Mouse (Mus musculus): Measurements from ENCODE around the gene Prkcd.

Prkcd gene

DNA sequence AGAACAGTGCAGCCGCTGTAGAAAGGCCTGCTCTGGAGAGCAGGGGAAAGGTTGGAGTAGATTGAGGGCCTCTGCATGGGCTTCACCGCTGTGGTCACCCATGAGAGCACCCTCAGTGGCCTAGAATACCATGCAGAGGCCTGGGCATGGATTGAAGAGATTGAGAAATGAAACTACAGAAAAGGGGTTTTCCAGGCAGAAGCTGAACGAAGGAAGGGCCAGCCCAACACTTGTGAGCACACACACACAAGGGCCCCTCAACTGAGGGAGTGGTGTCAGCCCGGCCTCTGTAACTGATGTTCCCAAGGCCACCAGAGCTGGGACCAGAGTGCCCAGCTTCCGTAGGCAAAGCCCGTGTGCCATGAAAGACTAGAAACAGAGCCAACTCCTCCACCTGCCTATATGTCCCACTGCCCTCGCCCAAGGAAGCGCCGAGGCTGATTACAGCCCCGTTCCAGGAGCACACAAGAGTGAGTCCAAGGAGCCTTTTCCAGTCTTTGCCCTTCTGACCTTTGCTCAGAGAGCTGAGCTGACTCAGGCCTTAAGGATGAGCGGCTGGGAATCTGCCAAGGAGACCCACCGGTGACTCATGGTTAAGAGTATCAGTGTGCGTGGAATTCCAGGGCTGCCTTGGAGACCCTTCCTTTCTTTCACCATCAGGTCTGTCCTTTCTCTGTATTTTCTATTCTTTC is 9.4 kb upstream of the Prkcd start:
- DNase-seq (ENCODE audit: low read depth, low spot score): no peak

DNA sequence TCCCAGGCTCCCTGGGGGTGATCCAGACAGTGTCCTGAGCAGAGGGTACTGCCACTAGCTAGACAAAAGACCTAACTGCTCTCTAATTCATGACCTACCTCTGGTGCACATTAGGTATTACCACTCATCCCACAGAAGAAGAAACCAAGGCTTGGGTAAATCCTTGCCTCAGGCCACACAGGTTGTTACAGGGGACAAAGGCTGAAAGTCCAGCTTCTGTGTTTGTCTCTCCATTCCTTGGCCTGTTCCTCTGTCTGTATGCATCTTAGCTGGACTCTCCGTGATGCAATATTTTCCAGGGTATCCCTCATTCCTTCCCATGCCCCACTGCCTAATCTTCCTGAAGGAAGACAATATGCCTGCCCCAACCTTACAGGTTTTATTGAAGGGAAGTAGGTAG is 8.4 kb upstream of the Prkcd start:
- DNase-seq (ENCODE audit: low read depth, low spot score): no peak

DNA sequence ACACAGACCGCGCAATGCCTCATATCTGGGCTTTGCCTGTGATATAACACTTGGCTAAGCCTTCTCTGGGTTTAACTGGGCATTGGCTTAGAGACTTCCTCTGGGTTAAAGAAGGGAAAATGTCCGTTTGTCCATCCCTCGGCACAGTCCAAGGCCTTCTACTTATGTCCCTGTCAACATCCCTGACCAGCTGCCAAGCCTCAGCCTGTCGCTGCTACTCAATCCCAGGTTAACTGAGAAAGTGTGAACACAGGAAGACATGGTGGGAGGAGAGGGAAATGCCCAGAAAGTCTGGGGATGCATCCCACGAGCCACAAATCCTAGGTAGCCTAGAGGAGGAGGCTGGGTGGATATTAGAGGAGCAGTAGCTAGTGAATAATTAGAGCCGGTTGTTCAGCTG is 7.7 kb upstream of the Prkcd start:
- DNase-seq (ENCODE audit: low read depth, low spot score): no peak

DNA sequence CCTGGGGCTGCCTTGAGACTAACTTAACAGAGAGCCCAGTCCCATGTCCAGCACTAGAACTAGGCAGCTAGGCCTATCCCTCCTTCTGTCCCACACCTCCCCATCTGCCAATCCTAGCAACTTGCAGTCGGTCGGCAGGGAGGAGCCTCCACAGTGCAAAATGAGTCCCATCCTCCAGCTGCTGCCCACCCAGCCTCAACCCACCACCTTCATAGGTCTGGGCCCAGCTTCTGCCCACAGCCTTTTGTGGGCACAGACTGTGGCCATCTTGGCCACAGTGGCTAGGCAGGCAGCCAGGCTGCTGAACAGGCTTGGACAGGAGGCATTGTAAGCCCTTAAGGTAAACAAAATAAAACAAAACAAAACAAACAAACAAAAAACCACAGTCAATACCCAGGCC is 5.8 kb upstream of the Prkcd start:
- no peak for DNase-seq (ENCODE audit: low read depth, low spot score)

DNA sequence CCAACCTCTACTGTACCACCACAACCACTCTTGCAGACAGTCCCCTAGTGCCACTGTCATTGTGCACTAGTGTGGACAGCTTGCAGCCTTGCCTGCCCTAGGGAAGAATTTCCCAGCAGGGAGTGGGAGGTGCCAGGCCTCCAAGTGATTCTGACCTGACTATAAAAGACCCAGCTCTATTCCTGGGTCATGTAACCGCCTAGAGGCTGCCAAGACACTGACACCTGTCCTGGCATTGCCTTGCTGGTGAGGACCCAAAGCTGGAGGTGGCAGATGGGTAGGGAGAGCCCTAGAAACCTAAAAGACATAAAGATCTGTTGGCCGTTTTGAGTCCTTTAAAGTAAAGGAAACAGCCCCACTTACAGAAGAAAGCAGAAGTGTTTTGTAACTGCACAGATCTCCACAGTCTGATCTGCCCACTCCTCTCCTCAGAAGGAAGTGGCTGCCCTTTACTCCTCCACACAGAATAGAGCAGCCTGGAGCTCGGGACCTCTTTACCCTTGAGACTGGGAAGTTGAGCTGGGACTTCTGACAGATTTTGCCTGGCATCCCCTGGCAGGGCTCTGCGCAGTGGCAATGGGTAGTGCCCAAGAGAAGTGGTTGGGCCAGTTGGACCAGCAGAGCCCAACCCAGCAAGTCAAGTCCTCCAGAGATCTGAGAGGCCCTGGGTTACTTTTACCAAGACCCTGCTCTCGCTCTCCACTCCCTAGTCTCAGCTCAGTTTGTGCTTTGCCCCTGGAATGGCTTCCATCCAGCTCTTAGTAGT is 5.0 kb upstream of the Prkcd start:
- DNase-seq (ENCODE audit: low read depth, low spot score): no peak

DNA sequence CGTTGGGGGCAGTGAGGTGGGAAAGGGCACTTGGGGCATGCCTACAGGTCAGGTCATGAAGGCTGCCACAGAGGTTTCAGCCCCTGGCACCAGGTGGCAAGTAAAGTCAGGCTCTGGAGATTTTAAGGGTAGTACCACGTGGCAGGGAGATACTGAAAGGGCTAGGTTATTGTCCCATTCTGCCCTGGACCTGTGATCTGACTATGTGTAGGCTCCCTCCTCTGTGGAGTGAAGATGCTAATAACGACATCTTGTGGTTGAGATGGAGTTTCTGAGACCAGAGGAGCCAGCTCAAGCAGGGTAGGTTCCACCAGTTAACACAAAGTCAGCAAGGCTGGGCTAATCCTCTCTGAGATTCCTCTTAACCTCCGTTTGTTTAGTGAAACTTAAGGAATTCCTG is 3.8 kb upstream of the Prkcd start:
- no peak for DNase-seq (ENCODE audit: low read depth, low spot score)

DNA sequence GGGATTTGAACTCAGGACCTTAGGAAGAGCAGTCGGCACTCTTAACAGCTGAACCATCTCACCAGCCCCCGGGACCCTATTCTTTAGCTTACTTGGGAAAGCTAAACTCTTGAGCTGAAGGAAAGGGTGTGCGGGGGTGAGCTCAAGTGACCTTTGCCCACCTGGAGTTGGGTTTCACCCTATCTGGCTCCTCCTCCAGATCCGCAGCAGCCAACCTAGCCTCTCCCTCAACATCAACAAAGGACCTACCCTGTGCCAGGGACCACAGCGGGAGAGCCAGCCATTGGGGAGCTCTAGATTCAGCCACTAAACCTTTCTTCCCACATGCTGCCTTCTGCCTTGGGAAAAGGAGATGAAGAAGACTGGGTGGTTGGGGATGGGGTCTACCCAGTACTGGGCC is 2.2 kb upstream of the Prkcd start:
- no peak for DNase-seq (ENCODE audit: low read depth, low spot score)

DNA sequence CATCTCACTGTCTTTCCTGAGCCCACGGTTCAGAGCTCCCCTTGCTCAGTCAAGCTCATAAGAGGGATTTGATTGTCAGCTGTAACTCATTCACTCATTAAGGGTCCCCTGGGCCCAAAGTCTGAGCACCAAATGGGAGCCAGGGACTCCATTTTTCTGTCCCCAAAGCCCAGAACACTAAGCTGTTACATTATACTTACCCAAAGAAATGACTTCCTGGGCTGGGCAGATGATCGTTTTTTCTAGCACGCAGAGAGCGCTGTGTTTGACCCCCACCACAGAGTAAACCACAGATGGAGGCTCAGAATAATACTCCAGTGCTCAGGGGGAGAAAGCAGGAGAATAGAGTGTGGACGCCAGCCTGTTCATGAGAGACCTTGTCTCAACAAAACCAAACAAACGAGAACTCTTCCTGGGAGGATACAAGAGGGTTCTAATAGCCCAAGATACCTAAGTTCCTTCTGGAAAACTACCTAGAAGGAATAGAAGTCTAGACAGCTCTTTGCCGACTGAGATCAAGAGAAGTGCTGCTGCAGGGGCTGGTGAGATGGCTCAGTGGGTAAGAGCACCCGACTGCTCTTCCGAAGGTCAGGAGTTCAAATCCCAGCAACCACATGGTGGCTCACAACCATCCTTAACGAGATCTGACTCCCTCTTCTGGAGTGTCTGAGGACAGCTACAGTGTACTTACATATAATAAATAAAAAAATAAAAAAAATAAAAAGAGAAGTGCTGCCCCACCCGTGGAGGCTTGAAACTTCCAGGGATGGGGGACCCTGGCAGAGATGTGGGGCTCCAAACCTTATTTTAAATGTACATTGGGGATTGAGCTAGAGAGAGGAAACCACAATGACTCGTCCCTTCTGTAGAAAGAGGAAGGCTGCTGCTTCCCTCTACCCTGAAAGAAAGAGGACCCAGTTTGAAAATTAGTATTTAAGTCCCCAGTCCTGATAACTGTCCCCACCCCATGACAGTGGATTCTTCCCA is 1.0 kb upstream of the Prkcd start:
- no peak for DNase-seq (ENCODE audit: low read depth, low spot score)

DNA sequence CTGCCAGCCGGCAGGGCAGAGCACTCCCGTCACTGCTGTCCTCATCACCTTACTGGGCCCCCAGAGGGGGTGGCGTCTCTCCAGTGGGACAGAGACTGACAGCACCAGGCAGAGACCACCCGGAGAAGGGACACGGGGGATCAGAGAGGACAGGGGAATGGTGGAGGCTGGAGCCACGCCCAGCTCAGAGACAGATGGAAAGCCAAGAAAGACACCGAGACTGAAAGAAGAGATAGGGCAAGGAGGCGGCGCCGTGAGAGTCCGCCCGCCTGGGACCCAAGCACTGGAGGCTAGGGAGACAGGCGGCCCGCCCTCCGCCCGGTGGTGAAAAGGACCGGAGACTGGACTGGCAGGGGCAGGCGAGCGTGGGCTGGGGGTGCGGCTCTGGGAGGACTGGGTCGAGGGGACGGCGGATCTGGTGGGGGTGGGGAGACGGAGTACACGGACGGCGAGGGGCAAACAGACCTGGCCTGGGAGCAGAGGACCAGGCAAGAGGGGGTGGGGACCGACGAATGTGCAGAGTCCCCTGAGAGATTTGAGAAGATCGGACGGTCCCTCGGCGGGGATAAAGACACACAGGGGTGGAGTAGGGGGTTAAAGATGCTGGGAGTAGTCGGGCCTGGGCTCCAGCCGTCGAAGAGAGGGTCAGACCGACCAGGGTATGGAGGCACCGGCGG is 741 bp downstream of the Prkcd start:
- DNase-seq (ENCODE audit: low read depth, low spot score): peak; percentile 31

DNA sequence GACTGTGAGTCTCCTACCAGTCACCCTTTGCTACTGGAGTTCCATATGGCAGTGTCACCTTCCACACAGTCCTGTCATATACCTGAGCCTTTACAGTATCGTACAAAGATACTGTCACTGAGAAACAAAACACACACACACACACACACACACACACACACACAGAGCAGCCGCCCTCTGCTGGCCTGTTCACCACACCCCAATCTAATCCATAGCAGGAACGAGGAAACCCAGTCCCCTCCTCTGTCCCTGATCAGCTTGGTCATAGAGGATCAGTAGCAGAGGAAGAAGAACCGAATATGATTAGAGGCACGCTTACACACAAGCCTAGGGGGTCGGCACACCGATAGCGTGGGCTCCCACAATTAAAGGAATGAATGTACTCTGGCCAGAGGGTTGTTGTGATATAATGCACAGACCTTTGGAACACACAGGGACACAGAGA is 1.7 kb downstream of the Prkcd start:
- no peak for DNase-seq (ENCODE audit: low read depth, low spot score)

DNA sequence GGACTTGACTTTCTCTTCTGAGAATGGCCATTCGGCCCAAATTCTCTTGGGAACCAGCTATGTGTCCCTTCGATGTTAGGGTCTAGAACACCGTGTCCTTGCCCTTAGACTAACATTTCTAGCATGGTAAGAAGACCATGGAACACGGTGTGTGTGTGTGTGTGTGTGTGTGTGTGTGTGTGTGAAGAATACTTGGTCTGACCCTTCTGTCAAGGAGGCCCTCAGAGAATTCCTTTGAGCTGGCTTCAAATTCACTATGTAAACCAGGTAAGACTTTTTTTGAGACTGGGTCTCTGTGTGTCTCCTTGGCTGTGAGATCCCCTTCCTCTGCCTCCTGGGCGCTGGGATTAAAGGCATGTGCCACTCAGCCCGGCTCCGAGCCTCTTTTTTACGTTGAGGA is 3.5 kb downstream of the Prkcd start:
- DNase-seq (ENCODE audit: low read depth, low spot score): no peak

DNA sequence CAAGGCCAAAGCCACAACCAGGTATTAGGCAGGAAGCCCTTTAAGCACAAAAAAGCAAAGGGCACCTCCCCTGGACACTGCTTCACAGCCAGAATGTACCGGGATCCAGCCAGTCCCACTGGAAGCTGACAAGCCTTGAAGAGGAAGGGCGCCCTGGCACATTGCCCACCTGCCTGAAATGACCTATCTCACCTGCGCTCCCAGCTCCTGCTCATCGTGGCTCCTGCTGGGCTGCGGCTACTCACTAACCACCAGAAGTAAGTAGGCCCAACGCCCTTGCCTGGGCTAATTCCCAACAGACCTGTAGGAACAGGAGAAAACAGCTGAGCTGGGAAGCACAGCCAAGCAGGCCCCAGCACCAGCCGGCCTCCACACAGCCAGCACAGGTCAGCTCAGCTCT is 3.9 kb downstream of the Prkcd start:
- no peak for DNase-seq (ENCODE audit: low read depth, low spot score)

DNA sequence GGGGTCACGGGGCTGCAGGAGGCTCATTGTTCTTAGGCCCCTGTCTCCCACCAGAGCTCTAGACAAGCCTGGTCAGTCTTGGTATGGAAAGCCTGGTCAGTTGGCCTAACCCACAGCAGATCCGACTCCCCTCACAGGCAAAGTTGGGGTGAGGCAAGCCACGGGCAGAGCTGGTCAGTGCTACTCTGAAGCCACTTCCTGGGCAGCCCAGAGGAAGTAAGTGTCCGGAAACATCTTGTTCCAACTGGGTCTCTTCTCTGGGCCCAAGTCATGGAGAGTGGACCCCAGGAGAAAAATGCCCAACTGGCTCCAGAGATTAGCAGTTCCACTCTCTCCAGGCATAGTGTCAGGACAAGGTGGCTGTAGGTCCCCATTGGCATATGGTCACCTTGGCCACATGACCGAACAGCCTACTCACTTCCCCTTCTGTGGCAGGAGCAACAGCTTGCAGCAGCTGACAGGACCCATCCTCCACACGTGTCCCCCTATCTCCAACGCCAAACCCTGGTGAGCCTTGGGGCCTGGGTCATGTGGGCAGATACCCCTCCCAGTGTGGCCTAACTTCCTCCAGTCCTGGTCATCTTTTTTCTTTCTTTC is 5.9 kb downstream of the Prkcd start:
- DNase-seq (ENCODE audit: low read depth, low spot score): no peak

DNA sequence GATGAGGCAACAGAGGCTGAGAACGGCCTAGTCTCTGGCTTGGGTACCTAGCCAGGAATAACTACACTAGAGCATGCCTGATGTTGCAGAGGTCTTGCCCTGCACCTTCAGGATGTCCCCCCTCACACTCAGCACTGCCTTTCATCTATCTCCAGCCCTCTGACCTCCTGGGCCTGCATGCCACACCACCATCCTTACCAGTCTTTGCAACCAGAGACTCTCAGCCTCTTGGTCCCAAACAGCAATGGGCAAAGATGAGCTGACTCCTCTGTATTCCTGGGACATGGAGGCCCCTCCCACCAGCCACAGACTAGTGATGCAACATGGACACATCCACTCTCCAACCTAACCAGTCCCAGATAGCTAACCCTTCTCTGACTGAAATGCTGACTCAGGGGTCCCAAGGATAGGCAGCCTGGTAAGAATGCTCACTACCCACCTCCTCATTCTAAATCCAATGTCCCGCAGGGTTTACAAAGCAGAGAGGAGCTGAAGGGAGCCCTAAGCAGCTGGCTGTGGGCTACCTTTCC is 7.2 kb downstream of the Prkcd start:
- DNase-seq (ENCODE audit: low read depth, low spot score): no peak

DNA sequence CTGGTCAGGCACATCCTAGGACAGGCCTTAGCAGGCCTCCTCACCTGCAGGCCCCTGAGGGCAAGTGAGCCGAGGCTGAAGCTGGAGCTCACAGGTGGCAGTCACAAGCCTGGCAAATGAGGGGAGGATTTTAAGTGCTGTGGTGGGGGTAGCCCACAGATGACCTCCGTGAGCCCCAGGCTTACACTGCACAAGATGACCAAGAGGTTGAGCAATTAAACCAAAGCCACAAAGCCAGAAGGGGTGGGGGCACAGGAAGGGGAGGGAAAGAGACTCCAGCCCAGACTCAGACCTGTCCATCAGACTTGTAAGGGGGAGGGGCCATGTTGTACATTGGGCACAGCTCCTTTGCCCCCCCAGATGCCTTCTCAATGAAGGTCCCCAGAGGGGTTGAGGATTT is 9.3 kb downstream of the Prkcd start:
- no peak for DNase-seq (ENCODE audit: low read depth, low spot score)

DNA sequence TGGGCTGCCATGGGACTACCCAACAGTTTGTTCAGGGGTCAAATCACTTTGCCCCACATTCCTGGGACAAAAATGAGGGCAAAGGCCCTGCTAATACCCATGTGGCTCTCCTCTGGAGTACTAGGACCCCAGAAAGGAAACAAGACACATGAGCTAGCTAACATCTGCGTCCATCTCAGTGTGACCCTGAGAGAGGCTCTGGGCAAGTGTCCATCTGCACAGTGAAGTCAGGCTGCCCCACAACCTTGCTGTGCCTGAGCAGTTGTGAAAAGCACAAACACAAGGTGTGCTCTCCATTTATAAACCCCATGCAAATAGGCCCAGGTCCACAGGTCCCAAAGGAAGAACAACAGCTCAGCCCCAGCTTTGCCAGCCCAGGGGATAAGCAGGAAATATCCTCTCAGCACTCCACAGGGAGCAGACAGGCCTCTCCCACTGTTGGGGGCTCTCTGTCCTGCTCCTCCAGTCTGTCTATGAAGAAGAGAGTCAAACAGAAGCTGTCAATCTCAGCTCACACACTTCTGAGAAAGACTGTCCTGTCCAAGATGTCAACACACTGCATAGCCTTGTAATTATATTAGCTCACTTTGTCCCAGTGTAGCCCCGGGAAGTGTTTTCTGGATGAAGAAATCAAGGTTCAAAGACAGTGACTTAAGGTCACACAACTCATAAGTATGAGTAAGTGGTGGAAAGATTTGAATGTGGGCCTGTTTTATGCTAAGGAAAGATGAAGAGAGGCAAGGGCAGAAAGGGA is 12.9 kb downstream of the Prkcd start:
- no peak for DNase-seq (ENCODE audit: low read depth, low spot score)

DNA sequence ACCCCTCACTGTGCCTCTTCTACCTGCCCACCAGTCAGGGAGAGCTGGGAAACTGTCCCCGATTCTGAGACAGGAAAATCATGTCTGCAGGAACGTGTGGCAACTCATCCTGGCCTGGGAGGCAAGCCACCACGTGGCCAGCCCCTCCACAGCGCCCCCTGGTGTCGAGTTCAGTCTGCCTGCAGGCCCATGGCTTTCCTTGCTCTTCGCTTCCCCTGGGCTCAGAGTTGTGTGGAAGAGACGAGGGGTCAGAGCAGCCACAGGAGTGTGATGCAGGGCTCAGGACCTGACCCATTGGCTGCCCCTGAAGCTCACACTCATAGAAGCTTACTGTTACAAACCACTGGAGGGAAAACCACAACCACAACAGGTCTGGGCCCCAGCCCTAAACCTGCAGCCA is 13.5 kb downstream of the Prkcd start:
- DNase-seq (ENCODE audit: low read depth, low spot score): peak; percentile 32

DNA sequence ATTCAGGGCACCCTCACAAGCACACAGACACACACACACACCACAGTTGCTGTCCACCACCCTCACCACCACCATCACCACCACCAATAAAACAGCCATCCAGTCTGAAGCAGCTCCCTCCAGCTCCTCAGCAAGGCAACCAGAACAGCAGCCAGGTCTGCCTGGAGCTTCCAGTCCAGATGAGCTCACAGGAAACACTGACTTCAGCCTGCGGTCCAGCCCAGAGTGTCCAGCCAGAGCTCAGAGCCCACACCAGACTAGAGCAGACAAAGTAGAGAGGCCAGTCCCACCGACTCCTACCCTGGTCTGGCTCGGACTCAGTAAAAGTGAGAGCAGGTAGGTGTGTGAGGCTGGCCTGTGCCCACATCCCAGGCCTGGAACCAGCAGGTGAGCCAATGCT is 15.1 kb downstream of the Prkcd start:
- DNase-seq (ENCODE audit: low read depth, low spot score): no peak

DNA sequence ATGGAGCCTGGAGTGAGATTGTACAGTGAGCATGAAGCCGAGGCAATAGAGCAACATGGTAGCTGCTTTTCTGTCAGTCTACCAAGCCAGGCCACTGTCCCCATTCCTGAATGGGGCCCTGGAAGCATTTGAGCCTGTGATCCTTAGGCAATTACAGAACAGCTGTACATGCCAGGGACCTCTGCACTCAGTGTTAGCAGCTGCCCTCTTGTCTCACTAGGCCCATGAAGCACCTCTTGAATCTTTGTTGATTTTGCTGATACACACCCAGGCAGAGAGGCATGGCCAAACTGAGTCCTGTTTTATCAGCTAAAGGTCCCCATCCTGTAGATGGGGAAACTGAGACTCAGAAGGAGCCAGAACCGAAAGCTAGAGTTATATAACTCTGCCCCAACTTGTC is 15.7 kb downstream of the Prkcd start:
- no peak for DNase-seq (ENCODE audit: low read depth, low spot score)

DNA sequence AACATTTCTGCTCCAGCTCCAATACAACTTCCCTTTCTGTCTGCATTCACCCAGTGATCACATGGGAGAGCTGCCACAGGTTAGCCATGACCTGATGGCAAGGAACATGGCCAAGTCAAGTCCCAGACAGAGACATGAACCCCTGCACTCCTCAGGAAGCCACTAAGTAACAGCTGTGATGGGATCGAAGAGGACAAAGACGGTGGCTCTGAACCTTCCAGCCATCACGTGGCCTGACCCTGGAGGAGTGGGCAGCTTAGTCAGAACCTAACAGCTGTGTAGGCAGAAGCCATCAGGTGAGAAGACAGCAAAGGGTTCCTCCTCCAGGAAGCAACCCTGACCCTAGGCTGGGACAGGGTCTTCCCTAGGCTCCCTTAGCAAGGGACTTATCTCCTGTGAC is 16.5 kb downstream of the Prkcd start:
- no peak for DNase-seq (ENCODE audit: low read depth, low spot score)

All from embryo, embryonic 11.5 days (tissue).